Mouse (Mus musculus) urinary bladder, adult 18-20 months (tissue): ENCODE data around the gene Gm20931.
"Not testable (repeated sequence)": the region's sequence is repeated elsewhere in the genome, so short reads cannot be mapped to it uniquely, and the experiment has no call there.

ENCODE experiments used
- DNase-seq, 2 experiments: peaks; one replicate each; pipeline ENCODE4 v3.0.0; 2022; ENCODE audit warnings: low spot score in 2 of 2, mixed read lengths in 2 of 2

The Gm20931 gene

GRCm38 (mm10) chrY:55213420-55213819 lies at the start of gene Gm20931:
Gene Gm20931 (plus strand): TSS chrY:55213720.
- not testable (repeated sequence) for DNase-seq
